Mouse (Mus musculus) embryonic facial prominence, embryonic 14.5 days (tissue): Measurements from ENCODE around the gene Zfp563. TPM values are rescaled to one million over a fixed set of nuclear protein-coding genes. Genes with fewer than 3 reads are reported as not detected.

Experiments
- ATAC-seq: fragments of 200-750 bp; cut with Nextera tagmentation; 2 replicates; pipeline ENCODE4 v1.8.0; 2017; ENCODE audit warnings: low read depth, moderate number of reproducible peaks, moderate TSS enrichment
- DNase-seq: peaks from one replicate; pipeline ENCODE4 v3.0.0-alpha.2; 2015; ENCODE audit warnings: low spot score
- H3K27ac ChIP-seq: fragments of 300-500 bp; sonication (generic); replicated peaks from 2 replicates; pipeline ENCODE4 v1.5.1; 2014; ENCODE audit warnings: low read depth, mild to moderate bottlenecking, low read length, moderate library complexity
- H3K27me3 ChIP-seq: fragments of 300-500 bp; sonication (generic); replicated peaks from 2 replicates; pipeline ENCODE4 v1.6.1; 2014; ENCODE audit warnings: low read length; ENCODE audit not compliant: control insufficient read depth, insufficient read depth
- H3K36me3 ChIP-seq: fragments of 300-500 bp; sonication (generic); 2 replicates; pipeline ENCODE4 v1.6.1; 2014; ENCODE audit warnings: low read length, mixed read lengths; ENCODE audit not compliant: control insufficient read depth, insufficient read depth
- H3K4me1 ChIP-seq: fragments of 300-500 bp; sonication (generic); 2 replicates; pipeline ENCODE4 v1.6.1; 2014; ENCODE audit warnings: antibody characterized with exemption, low read length; ENCODE audit not compliant: control insufficient read depth, insufficient read depth
- H3K4me2 ChIP-seq: fragments of 300-500 bp; sonication (generic); 2 replicates; pipeline ENCODE4 v1.6.1; 2014; ENCODE audit warnings: low read depth, mild to moderate bottlenecking, low read length, moderate library complexity, mixed read lengths
- H3K4me3 ChIP-seq: fragments of 300-500 bp; sonication (generic); 2 replicates; pipeline ENCODE4 v1.5.1; 2014; ENCODE audit warnings: low read depth, mild to moderate bottlenecking, low read length
- H3K9ac ChIP-seq: fragments of 300-500 bp; sonication (generic); 2 replicates; pipeline ENCODE4 v1.6.1; 2014; ENCODE audit warnings: low read depth, mild to moderate bottlenecking, low read length, moderate library complexity, mixed read lengths
- H3K9me3 ChIP-seq: fragments of 300-500 bp; sonication (generic); 2 replicates; pipeline ENCODE4 v1.6.1; 2016; ENCODE audit warnings: low read length; ENCODE audit not compliant: control insufficient read depth
- WGBS: fragments of 180-500 bp; shearing (Covaris S2); extraction: QIAGEN DNeasy Blood & Tissue Kit; methylation state at CpG from one replicate; pipeline ENCODE4 v1.1.7; 2014; 5-methylcytosine and 5-hydroxymethylcytosine counted together
- polyA plus RNA-seq: library from polyadenylated mRNA; unstranded; fragments of >200 nt; fragmentation: Nextera tagmentation; extraction: Ambion mirVana; gene quantifications from 2 replicates; pipeline ENCODE4 v1.2.1, GENCODE M21; 2014

Gene Zfp563
- polyA plus RNA-seq: 7.8 and 9.0 TPM in 2 replicates

DNA sequence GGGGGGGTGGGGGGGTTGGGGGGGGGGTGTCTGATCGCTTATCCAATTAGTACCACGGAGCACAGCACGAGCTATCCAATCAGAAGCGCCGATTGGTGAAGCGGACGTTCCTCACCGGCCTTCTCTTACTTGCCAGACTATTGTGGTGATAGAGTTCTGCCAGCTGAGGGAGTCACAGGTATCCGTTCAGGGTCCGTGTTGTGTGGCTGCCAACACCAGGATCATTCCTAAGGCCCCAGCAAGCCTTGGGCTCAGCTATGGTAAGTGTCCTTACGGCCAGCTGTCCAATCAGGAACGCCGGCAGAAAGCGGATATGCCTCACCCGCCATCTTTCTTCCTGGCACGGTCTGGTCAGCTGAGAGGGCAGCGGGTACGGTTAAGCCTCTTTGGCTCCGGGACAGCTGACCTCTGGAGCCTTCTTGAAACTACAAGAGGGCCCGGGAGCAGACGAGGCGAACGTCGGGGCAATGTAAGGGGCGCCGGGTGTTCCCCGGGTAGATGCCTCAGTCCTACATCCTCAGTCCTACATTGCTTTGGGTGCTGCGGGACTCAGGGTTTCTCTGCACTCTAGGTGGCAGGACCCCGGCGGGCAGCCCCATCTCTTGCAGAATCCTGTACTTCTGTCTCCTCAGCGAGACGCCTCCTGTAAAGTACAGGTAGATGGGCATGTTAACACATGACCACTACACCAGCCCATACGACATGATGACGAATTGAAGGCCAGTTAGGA lies at the start of gene Zfp563:
Gene Zfp563, plus strand, starts transcription at position 91 of the 730 bp plus-strand sequence.
- H3K27me3 ChIP-seq: no peaks in the 10 kb centered on the region
- peak within 1 kb of the TSS; percentile 46 for H3K4me3 ChIP-seq
- DNase-seq (peak; percentile 95), ATAC-seq (peak; percentile 94)
- 5% methylated on average over 32 of the region's 34 CpGs for WGBS
- peak within 1 kb of the TSS; percentile 88 for H3K27ac ChIP-seq
- H3K9me3 ChIP-seq: no peaks in the 10 kb centered on the region
- peaks cover 13% of the 10 kb centered on the region for H3K4me1 ChIP-seq
- H3K36me3 ChIP-seq: no peaks in the 10 kb centered on the region
- peak within 1 kb of the TSS; percentile 56 for H3K4me2 ChIP-seq
- peak within 1 kb of the TSS; percentile 75 for H3K9ac ChIP-seq

DNA sequence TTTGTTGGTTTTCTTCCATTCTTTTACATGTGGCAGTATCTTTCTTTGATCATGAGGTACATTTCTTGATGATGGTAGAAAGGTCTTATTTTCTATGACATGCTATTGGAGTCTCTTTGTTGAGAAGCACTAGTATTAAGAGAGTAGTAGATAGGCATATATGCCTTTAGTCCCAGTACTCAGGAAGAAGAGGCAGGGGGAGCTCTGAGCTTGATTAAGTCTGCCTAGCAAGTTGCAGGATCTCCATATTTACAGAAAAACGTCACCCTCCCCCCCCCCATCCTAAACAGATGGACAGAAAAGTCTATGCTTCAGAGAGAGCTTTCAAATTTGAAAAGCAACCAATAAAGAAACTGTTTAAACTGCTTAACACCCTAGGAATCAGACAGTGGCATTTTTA lies 30.3 kb upstream of the Zfp563 start:
- Histone ChIP-seq H3K9ac (no peak overlapping the region), H3K9me3 (no peaks in the 10 kb centered on the region), H3K4me3 (no peak overlapping the region), H3K4me1 (no peaks in the 10 kb centered on the region), H3K27me3 (no peaks in the 10 kb centered on the region), H3K4me2 (no peak overlapping the region), H3K27ac (no peak overlapping the region), H3K36me3 (no peaks in the 10 kb centered on the region)
- 11% methylated on average over 1 of the region's 1 CpGs for WGBS
- DNase-seq (no peak), ATAC-seq (no peak)

DNA sequence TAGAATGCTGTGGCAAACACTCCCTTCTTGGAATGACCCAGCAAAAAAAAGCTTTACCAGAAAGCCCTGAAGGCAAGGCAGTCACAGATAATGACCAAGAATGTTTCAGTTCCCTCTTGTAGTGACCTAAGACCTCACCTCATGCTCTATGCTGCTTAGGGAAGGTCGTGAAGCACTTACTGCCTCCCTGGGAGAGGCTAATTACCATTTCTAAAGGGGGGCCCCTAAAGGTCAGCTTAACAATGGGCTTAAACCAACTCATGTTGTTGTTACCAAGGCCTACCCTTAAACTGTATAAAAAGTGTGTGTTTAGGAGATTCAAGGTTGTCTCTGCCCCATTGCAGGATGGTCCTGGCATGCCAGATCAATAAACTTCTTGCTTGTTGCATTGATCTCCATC lies 26.1 kb upstream of the Zfp563 start:
- no peak for DNase-seq
- Histone ChIP-seq H3K27me3 (no peaks in the 10 kb centered on the region), H3K27ac (no peak overlapping the region), H3K4me2 (no peak overlapping the region), H3K4me1 (no peaks in the 10 kb centered on the region), H3K4me3 (no peak overlapping the region), H3K9ac (no peak overlapping the region), H3K36me3 (no peaks in the 10 kb centered on the region), H3K9me3 (no peaks in the 10 kb centered on the region)
- WGBS: 0% methylated on average over 1 of the region's 1 CpGs
- ATAC-seq: no peak

DNA sequence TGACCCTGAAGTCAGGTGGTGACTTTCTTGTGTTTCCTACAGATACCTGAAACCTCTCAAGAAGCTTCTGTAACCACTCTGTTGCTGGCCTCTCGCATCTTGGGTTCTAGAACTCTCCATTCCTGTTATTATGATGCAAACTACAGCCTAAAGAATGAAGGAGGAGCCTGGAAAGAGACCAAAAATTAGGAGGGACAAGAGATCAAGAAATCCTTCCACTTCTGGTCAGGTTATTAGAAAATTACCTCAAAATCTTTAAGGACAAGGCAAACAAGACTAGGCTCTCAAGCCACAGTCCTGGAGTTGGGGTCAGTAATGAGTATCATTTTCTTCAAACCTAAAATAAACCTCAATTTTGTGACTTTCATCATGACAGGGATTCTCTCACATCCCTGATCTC lies 21.2 kb upstream of the Zfp563 start, which contains the start of gene 4921501E09Rik:
Gene 4921501E09Rik, minus strand, starts transcription at position 101 of the 400 bp plus-strand sequence.
- Histone ChIP-seq H3K9me3 (no peaks in the 10 kb centered on the region), H3K4me2 (no peak within 1 kb of the TSS), H3K4me1 (no peaks in the 10 kb centered on the region), H3K27ac (no peak within 1 kb of the TSS), H3K27me3 (no peaks in the 10 kb centered on the region), H3K36me3 (no peaks in the 10 kb centered on the region), H3K4me3 (no peak within 1 kb of the TSS), H3K9ac (no peak within 1 kb of the TSS)
- 57% methylated on average over 1 of the region's 1 CpGs for WGBS
- DNase-seq (no peak), ATAC-seq (no peak)

DNA sequence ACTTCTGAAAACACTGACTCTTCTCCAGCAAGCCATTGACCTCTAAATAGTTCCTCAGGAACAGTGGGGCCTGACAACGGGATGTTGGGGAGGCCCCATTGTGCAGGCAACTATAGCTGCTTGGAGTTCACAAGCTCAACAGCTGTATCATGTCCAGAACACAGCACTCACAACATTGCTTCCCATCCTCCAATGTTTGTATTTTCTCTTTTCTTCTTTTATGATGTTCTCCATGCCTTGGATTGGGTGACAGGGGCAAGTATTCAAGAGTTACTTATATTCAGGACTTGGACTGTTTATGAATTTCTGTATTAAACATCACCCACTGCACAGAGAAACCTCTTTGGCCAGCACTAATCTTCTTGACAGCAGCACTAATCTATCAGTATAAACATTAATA lies 2.5 kb downstream of the Zfp563 start:
- DNase-seq (no peak), ATAC-seq (no peak)
- 96% methylated on average over 1 of the region's 1 CpGs for WGBS
- Histone ChIP-seq H3K27me3 (no peaks in the 10 kb centered on the region), H3K36me3 (no peaks in the 10 kb centered on the region), H3K9me3 (no peaks in the 10 kb centered on the region), H3K4me1 (peaks cover 13% of the 10 kb centered on the region), H3K27ac (no peak overlapping the region), H3K4me2 (no peak overlapping the region), H3K9ac (no peak overlapping the region), H3K4me3 (no peak overlapping the region)

DNA sequence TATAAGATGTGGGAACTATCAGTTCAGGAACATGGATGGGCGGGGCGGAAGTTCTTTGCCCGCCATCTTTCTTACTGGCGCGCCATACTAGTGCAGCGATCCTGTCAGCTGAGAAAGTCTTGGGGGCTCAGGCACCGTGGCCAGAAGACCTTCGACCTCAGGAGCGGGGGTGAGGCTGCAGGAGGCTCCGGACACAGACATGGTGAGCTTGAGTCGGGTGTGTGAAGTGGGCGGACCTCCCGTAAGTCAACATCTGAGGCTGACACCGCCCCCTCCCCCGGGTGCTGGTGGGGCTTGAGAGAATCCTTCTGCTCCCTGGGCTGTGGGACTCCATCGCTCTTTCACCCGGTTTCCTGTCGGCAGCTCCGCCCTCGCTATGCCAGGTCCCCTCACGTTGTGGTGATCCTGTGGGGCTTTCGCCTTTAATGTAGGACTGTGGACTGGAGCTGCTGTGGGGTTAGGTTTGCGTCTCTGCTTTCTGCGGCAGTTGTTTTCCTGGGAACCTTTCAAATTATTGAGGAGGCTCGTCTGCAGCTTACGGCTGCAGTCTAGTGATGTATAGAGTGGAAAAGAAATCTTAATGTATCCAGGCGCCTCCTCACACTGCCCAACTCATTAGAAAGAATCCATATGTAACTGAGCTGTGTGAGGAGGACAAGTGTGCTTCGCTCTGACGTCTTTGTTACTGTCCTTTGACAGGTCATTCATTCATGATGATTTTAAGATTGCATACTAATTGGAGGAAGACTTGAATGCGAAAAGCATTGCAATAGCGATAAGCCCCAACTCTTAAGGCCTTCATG lies 3.5 kb downstream of the Zfp563 start:
- peak overlapping the region; percentile 72 for H3K4me2 ChIP-seq
- 2% methylated on average over 30 of the region's 31 CpGs for WGBS
- H3K9me3 ChIP-seq: no peaks in the 10 kb centered on the region
- peak overlapping the region; percentile 73 for H3K9ac ChIP-seq
- peak overlapping the region; percentile 64 for H3K4me3 ChIP-seq
- peaks cover 13% of the 10 kb centered on the region for H3K4me1 ChIP-seq
- ATAC-seq: peak; percentile 69
- no peaks in the 10 kb centered on the region for H3K27me3 ChIP-seq
- DNase-seq: peak; percentile 86
- no peaks in the 10 kb centered on the region for H3K36me3 ChIP-seq
- H3K27ac ChIP-seq: peak overlapping the region; percentile 80

DNA sequence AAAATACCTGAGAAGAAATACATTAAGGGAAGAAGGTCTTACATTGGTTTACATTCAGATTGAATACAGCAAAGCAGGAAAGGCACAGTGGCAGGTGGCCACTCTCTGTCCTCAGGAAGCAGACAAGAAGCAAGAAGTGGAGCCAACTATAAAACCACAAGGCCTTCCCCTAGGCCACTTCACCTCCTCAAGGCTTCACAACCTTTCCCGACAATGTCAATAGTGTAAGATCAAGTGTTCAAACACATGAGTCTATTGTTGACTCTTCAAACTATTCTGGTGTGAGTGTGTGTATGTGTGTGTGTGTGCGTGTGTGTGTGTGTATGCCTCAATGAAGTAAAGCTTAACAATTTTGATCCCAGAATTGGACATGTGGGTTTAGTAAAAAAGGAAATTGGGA lies 8.3 kb downstream of the Zfp563 start:
- no peak overlapping the region for H3K27ac ChIP-seq
- ATAC-seq: no peak
- no peak overlapping the region for H3K4me2 ChIP-seq
- H3K4me1 ChIP-seq: peaks cover 7% of the 10 kb centered on the region
- H3K36me3 ChIP-seq: peaks cover 4% of the 10 kb centered on the region; the same call in 1 of the 2 replicates
- H3K4me3 ChIP-seq: no peak overlapping the region
- no peak overlapping the region for H3K9ac ChIP-seq
- DNase-seq: no peak
- H3K27me3 ChIP-seq: no peaks in the 10 kb centered on the region
- 89% methylated on average over 2 of the region's 2 CpGs for WGBS
- H3K9me3 ChIP-seq: no peaks in the 10 kb centered on the region

DNA sequence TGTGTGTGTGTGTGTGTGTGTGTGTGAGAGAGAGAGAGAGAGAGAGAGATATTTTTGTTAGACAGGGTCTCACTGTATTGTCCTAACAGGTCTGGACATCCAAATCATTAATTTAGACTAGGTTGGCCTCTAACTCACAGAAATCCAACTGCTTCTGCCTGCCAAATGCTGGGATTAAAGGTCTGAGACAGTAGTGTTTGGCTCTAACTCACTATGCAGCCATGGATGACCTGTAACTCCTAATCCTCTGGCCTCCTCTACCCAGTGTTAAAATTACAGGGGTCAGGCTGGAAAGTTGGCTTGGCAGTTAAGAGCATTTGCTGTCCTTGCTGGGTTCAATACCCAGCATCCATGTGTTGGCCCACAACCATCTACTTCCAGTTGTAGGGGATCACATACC lies 35.4 kb downstream of the Zfp563 start:
- Histone ChIP-seq H3K4me2 (no peak overlapping the region), H3K4me1 (no peaks in the 10 kb centered on the region), H3K27me3 (no peaks in the 10 kb centered on the region), H3K27ac (no peak overlapping the region), H3K9ac (no peak overlapping the region), H3K9me3 (no peaks in the 10 kb centered on the region), H3K4me3 (no peak overlapping the region), H3K36me3 (no peaks in the 10 kb centered on the region)
- DNase-seq: no peak
- no peak for ATAC-seq
